Mouse (Mus musculus) thymus, adult 2 months (tissue): ENCODE results near the gene Rbms3. TPM values are rescaled to one million over a fixed set of nuclear protein-coding genes. Genes with fewer than 3 reads are reported as not detected.

Experiments used
- DNase-seq: peaks from one replicate; pipeline ENCODE4 v3.0.0; 2021
- H3K27ac ChIP-seq: fragments of 200-500 bp; 2 replicates; pipeline ENCODE4 v1.5.1; 2012; ENCODE audit warnings: low read length, control low read depth; ENCODE audit not compliant: control insufficient read depth, insufficient read depth
- H3K27me3 ChIP-seq: fragments of 200-500 bp; 2 replicates; pipeline ENCODE4 v1.6.1; 2012; ENCODE audit warnings: mild to moderate bottlenecking, low read length, moderate library complexity, mixed read lengths; ENCODE audit not compliant: control insufficient read depth, insufficient read depth
- H3K36me3 ChIP-seq: fragments of 200-500 bp; 2 replicates; pipeline ENCODE4 v1.6.1; 2012; ENCODE audit warnings: mild to moderate bottlenecking, low read length, moderate library complexity; ENCODE audit not compliant: control insufficient read depth, insufficient read depth
- H3K4me1 ChIP-seq: fragments of 200-500 bp; replicated peaks from 2 replicates; pipeline ENCODE4 v1.6.1; 2012; ENCODE audit warnings: low read length; ENCODE audit not compliant: control insufficient read depth, insufficient read depth
- H3K4me3 ChIP-seq: fragments of 200-500 bp; 2 replicates; pipeline ENCODE4 v1.5.1; 2012; ENCODE audit warnings: mild to moderate bottlenecking, low read length, control low read depth, moderate library complexity; ENCODE audit not compliant: control insufficient read depth, insufficient read depth
- CTCF ChIP-seq: fragments of 200-500 bp; IDR thresholded peaks from 2 replicates; pipeline ENCODE4 v1.5.1; 2012; ENCODE audit warnings: mild to moderate bottlenecking, control low read depth, low read length, moderate library complexity, borderline replicate concordance; ENCODE audit not compliant: control insufficient read depth, poor library complexity, insufficient read depth; ENCODE audit errors: extremely low read depth
- POLR2A ChIP-seq: fragments of 200-500 bp; IDR thresholded peaks from 2 replicates; pipeline ENCODE4 v1.6.1; 2012; ENCODE audit warnings: mild to moderate bottlenecking, low read length, control low read depth, moderate library complexity; ENCODE audit not compliant: control insufficient read depth, poor library complexity, insufficient read depth; ENCODE audit errors: extremely low read depth
- WGBS: fragments of 180-500 bp; shearing (Covaris S2); methylation state at CpG from one replicate; pipeline ENCODE4 v1.1.7; 2018; 5-methylcytosine and 5-hydroxymethylcytosine counted together
- polyA plus RNA-seq: library from polyadenylated mRNA; depleted of rRNA; stranded (reverse); fragments of >200 nt; gene quantifications from 2 replicates; pipeline ENCODE4 v1.2.3, GENCODE M21; 2012

Gene Rbms3
- polyA plus RNA-seq, 1 experiment: 10.9 TPM

DNA sequence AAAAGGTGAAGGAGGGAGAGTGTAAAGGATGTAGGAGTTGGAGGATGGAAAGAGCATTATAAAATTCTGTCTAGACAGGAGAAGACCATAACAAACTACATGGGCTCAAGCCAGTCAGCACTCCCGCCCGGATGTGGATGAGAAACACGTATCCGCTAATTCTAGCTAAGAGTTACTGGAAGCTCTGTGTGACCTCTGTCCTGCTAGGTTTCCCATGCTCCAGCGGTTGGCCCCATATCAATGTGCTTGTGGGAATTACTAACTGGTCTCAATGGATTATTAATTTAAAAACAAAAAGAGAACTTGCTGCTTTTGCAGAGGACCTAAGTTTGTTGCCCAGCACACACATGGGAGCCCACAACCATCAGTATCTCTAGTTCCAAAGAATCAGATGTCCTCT lies 1071.9 kb downstream of the Rbms3 start:
- H3K27ac ChIP-seq: no peak overlapping the region
- H3K4me1 ChIP-seq: no peaks in the 10 kb centered on the region
- no peaks in the 10 kb centered on the region for H3K36me3 ChIP-seq
- WGBS: 98% methylated on average over 5 of the region's 5 CpGs
- TF ChIP-seq CTCF: no peak
- TF ChIP-seq POLR2A: no peak
- no peak for DNase-seq
- H3K27me3 ChIP-seq: no peaks in the 10 kb centered on the region
- H3K4me3 ChIP-seq: no peak overlapping the region

GRCm38 (mm10) chr9:116556641-116557040 lies 1073.1 kb downstream of the Rbms3 start:
- H3K36me3 ChIP-seq: no peaks in the 10 kb centered on the region
- no peak for DNase-seq
- no peaks in the 10 kb centered on the region for H3K27me3 ChIP-seq
- no peaks in the 10 kb centered on the region for H3K4me1 ChIP-seq
- TF ChIP-seq CTCF (no peak), POLR2A (no peak)
- WGBS: 89% methylated on average over 8 of the region's 8 CpGs
- no peak overlapping the region for H3K4me3 ChIP-seq
- no peak overlapping the region for H3K27ac ChIP-seq

DNA sequence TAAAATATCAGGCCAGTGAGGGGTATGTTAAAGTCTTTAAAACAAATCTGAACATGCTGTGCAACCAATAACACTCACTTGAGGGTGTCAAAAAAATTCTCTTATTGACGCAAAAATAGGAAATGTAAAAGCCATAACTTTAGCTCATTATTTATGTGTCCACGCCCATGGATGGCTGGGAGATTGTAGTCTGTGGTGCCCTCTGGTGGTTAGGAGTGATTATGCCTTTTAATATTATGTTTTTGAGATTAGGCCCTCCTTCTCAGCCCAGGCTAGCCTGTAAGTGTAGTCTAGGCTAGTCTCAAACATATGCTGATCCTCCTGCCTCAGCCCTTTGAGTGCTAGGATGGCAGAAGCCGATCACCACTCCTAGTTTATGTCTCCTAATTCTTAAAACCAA lies 1076.5 kb downstream of the Rbms3 start:
- peak; percentile 3 for DNase-seq
- Histone ChIP-seq H3K27me3 (no peaks in the 10 kb centered on the region), H3K27ac (no peak overlapping the region), H3K36me3 (no peaks in the 10 kb centered on the region), H3K4me3 (no peak overlapping the region), H3K4me1 (no peaks in the 10 kb centered on the region)
- TF ChIP-seq POLR2A (no peak), CTCF (no peak)
- 67% methylated on average over 3 of the region's 3 CpGs for WGBS

- Histone ChIP-seq H3K27ac (no peak overlapping the region), H3K27me3 (no peaks in the 10 kb centered on the region), H3K4me1 (no peaks in the 10 kb centered on the region; the same call in 1 of the 2 replicates), H3K36me3 (no peaks in the 10 kb centered on the region), H3K4me3 (no peak overlapping the region)
- TF ChIP-seq POLR2A (no peak), CTCF (no peak)
- WGBS: 92% methylated on average over 4 of the region's 4 CpGs
- no peak for DNase-seq
Observed at GRCm38 (mm10) chr9:116546156-116546555, 1083.6 kb downstream of the Rbms3 start.

GRCm38 (mm10) chr9:116542793-116543192 lies 1086.9 kb downstream of the Rbms3 start:
- TF ChIP-seq CTCF: no peak
- no peak for TF ChIP-seq POLR2A

DNA sequence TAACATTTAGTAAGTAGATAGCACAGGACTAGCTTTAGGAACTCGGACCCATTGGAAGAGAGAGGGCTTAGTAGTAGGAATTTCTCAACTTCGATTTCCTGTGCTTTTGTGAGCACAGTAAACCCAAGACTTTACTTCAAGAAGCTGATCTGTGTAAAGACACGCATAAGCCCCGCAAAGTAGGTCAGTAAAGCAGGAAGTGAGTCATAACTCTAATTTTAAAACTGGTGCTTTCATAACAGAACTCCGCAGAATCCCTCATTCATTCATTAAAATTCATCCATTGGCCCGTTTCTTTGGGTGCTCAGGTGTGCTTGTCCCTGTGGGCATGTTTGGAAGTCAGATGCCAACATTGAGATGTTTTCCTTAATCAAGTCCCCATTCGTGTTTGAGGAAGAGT lies 1087.7 kb downstream of the Rbms3 start:
- Histone ChIP-seq H3K27me3 (no peaks in the 10 kb centered on the region), H3K4me3 (no peak overlapping the region), H3K4me1 (no peaks in the 10 kb centered on the region; the same call in 1 of the 2 replicates), H3K36me3 (no peaks in the 10 kb centered on the region), H3K27ac (no peak overlapping the region)
- WGBS: 44% methylated on average over 7 of the region's 7 CpGs
- TF ChIP-seq CTCF: no peak
- no peak for TF ChIP-seq POLR2A
- no peak for DNase-seq

More at GRCm38 (mm10) chr9:116542793-116543192, 1086.9 kb downstream of the Rbms3 start:
- no peak for DNase-seq
- no peaks in the 10 kb centered on the region for H3K36me3 ChIP-seq
- H3K4me1 ChIP-seq: no peaks in the 10 kb centered on the region; the same call in 1 of the 2 replicates
- no peak overlapping the region for H3K4me3 ChIP-seq
- WGBS: 96% methylated on average over 4 of the region's 4 CpGs
- no peaks in the 10 kb centered on the region for H3K27me3 ChIP-seq
- H3K27ac ChIP-seq: no peak overlapping the region

DNA sequence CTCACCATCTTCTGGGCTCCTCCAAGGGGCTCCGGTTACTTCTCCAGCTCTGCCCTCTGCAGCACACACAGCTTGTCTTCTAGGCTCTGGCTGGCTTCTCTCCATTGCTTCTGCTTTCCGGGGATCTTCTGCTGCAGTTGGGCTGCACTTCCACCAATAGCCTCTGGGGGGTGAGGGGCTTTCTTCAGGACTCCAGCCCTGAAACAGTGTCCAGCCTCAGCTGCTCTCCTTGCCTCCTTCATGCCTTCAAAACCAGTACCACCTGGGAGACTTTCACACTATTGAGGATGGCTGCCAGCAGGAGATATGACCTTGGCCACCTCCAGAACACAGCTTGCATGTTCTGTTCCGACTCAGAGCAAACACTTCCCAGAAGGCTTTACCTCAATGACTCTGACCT lies 1094.0 kb downstream of the Rbms3 start:
- Histone ChIP-seq H3K27me3 (no peaks in the 10 kb centered on the region), H3K36me3 (no peaks in the 10 kb centered on the region), H3K4me1 (no peaks in the 10 kb centered on the region), H3K27ac (no peak overlapping the region), H3K4me3 (no peak overlapping the region)
- 70% methylated on average over 3 of the region's 3 CpGs for WGBS
- TF ChIP-seq CTCF: peak; percentile 41; the same call in 1 of the 2 replicates
- no peak for TF ChIP-seq POLR2A
- peak; percentile 22 for DNase-seq
